Mouse (Mus musculus) retina, adult 2 months (tissue): ENCODE measurements around the gene Hist3h2a.

Experiments
- DNase-seq: peaks from one replicate; pipeline ENCODE4 v3.0.0-alpha.2; 2012; ENCODE audit warnings: low read depth, low spot score

The Hist3h2a gene

GRCm38 (mm10) chr11:58990794-58991193, 36.3 kb downstream of the Hist3h2a start:
- DNase-seq: no peak

GRCm38 (mm10) chr11:58991911-58992310, 37.4 kb downstream of the Hist3h2a start:
- DNase-seq: no peak

GRCm38 (mm10) chr11:58993091-58993670, 38.7 kb downstream of the Hist3h2a start:
- no peak for DNase-seq

GRCm38 (mm10) chr11:58994337-58994826, 39.9 kb downstream of the Hist3h2a start:
- no peak for DNase-seq

- no peak for DNase-seq
Measured at GRCm38 (mm10) chr11:58995061-58995806, 40.7 kb downstream of the Hist3h2a start.

GRCm38 (mm10) chr11:58995807-58996370, 41.4 kb downstream of the Hist3h2a start:
- no peak for DNase-seq

GRCm38 (mm10) chr11:58997541-58997940, 43.1 kb downstream of the Hist3h2a start:
- DNase-seq: no peak

GRCm38 (mm10) chr11:58999158-58999557, 44.7 kb downstream of the Hist3h2a start:
- no peak for DNase-seq

GRCm38 (mm10) chr11:58999830-59000229, 45.3 kb downstream of the Hist3h2a start:
- no peak for DNase-seq

GRCm38 (mm10) chr11:59000635-59001034, 46.1 kb downstream of the Hist3h2a start:
- DNase-seq: no peak

GRCm38 (mm10) chr11:59002327-59003079, 48.0 kb downstream of the Hist3h2a start:
- no peak for DNase-seq
